Mouse (Mus musculus): ENCODE results near the gene Dph1. TPM values are rescaled to one million over a fixed set of nuclear protein-coding genes. Genes with fewer than 3 reads are reported as not detected.

Gene Dph1
- total RNA-seq, 2 experiments from 2014 or later: 1.1 TPM; not detected in 1

DNA sequence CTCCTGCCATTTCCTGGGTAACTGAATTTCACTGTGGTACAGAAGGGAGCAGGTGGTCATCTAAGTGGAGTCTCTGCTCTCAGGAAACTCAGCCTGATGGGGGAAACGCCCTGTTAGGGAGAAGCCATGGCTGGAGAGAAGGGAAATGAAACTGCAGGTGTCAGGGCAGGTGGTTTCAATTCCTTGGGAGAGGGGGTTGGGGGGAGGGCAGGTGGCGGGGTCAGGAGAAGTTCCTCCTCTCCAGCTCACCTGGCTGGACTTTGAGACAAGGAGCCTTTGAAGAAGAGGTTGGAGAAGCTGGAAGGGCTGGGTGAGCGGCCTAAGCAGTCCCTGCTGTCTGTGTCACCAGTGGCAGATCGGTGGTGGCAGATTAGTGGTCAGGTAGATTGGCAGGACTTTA lies 15.3 kb upstream of the Dph1 start:
- no peak for ATAC-seq (replicated peaks; ENCODE audit: low FRiP score, poor library complexity, severe bottlenecking)

GRCm38 (mm10) chr11:75204472-75204871 lies 13.4 kb upstream of the Dph1 start:
- no peak for ATAC-seq (replicated peaks; ENCODE audit: low FRiP score, poor library complexity, severe bottlenecking)

GRCm38 (mm10) chr11:75203926-75204325 lies 12.9 kb upstream of the Dph1 start:
- ATAC-seq (replicated peaks; ENCODE audit: low FRiP score, poor library complexity, severe bottlenecking): no peak

DNA sequence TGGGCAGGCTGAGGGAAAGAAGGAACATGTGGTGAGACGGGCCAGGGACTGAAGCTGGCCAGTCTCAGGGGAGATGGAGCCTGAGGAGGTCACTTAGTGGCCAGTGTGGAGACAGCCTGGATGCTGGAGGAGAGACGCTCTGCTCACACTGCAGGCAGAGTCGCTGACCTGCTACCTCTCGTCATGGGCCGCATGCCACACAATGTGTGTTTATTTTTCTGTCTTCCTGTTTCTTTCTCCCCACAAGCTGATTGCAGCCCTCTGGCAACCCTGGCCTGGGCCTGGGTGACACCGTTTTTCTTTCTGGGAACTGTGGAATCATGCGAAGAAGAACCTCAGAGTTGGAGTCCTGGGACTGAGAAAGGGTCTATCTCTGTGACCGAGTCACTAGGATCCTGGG lies 10.7 kb upstream of the Dph1 start:
- no peak for ATAC-seq (replicated peaks; ENCODE audit: low FRiP score, poor library complexity, severe bottlenecking)

DNA sequence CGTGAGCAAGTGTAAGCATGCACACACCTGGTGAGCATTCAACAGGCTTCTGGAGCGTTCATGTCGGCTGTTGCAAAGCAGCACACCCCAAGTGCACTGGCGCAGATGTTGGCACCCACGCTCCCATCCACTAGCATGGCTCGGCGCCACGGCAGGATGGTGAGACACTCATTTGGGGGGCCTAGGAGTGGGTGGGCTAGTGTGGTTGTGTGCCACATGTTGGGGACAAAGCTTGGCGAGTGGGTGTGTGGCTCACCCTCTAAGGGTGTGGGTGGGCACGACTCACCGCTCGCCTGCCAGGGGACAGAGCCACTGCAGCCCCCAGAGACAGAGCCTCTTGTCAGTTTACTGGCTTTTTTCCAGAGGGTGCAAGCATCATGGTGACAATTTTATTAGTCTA lies 9.9 kb upstream of the Dph1 start:
- no peak for ATAC-seq (replicated peaks; ENCODE audit: low FRiP score, poor library complexity, severe bottlenecking)

GRCm38 (mm10) chr11:75199951-75200350 lies 8.9 kb upstream of the Dph1 start:
- ATAC-seq (replicated peaks; ENCODE audit: low FRiP score, poor library complexity, severe bottlenecking): no peak

- no peak for ATAC-seq (replicated peaks; ENCODE audit: low FRiP score, poor library complexity, severe bottlenecking)
These were observed 7.8 kb upstream of the Dph1 start for GRCm38 (mm10) chr11:75198792-75199191.

DNA sequence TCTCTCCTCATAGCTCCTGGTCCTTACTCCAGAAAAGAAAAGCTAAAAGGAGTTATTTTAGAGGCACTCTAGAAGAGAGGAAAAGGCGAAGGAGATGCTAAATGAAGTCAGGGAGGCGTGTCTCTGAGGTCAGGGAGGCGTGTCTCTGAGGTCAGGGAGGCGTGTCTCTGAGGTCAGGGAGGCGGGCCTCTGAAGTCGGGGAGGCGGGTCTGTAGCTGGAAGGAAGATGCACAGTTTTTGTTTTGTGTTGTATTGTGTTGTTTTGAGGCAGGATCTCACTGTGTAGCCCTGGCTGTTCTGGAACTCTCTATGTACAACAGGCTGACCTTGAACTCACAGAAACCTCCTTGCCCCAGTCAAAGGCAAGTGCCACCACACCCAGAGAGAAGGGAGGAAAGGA lies 6.9 kb upstream of the Dph1 start:
- no peak for ATAC-seq (replicated peaks; ENCODE audit: low FRiP score, poor library complexity, severe bottlenecking)

DNA sequence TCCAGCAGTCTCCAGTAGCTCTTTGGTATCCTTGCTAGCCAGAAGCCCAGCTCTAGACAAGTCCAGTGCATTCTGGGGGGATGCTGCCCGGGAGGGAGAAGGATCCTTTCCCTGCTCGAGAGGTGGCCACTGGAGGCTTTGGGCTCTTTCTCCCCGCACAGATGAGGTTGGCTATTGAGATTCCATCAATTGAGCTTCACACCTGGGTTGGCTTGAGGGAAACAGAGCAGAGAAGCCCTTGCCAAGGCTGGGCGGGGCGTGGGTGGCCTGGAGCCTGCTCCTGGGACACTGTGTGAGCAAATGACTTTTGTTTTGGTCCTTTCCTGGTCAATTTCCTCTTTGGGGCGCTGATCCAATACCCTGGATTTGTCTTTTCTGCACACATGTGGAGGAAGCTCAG lies 5.1 kb upstream of the Dph1 start:
- no peak for ATAC-seq (replicated peaks; ENCODE audit: low FRiP score, poor library complexity, severe bottlenecking)

DNA sequence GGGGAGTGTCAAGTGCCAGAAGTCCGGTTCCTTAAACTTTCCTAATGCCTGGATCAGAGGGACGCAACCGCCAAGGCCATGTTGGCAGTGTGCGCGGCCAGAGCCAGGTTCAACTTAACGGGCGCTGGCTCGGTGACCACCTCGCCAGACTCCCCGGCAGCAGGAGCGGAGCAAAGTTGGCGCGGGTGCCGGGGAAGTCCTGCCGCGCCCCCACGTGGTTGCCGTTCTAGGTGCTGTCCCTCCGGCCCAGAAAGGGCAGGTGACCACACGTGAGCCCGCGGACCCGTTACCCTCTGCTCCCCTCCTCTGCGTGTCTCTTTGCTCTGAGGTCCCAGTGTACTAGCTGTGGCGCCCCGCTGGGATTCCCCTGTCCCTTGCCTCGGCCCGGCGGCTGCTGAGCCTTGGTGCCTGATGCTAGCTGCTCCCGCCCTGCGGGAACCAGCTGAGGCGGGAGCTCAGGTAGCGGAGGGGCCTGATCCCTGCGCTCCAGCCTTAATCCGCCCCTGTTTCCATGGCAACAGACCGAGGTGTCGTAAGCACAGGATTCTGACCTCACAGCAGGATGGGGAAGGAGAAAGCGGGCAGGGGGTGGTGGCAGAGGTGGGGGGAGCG lies 3.9 kb upstream of the Dph1 start:
- ATAC-seq (replicated peaks; ENCODE audit: low FRiP score, poor library complexity, severe bottlenecking): no peak

DNA sequence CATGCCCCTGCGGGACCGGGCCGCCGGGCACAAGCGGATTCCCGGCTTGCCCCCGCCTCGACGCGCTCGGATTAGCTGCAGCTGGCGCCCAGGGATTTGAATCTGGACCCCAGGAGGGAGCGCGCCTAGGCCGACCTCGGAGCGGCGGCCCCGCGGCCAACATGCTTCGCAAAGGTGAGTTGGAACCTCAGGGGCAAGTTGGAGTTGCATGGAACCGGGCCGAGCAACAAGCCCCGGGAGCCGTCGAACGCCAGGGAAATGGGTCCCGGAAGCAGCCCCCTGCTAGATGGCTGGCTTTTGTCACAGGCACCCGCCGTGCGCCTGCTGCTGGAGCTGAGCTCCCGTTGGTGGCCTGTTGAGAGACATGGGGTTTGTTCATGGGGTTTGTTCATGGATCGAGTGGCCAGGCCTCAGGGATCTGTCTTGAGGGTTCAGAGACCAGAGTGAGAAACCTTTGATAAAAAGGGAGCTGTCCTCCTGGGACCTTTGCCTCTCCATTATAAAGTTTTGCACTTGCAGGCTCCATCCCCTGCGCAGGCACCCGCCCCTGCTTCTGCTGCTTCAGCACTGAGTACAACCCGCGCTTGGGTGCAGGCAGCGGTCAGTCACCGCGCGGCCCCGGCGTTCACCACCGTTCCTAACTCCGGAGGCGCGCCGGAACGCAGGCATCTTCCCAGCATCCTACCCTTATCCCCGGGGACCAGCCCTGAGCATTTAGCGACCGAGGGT lies 3.2 kb upstream of the Dph1 start:
- ATAC-seq (replicated peaks; ENCODE audit: low FRiP score, poor library complexity, severe bottlenecking): no peak

GRCm38 (mm10) chr11:75193256-75194071 lies 2.4 kb upstream of the Dph1 start, which contains the start of gene Rtn4rl1:
TSS of gene Rtn4rl1 (plus strand) at chr11:75193783.
- no peak for ATAC-seq (replicated peaks; ENCODE audit: low FRiP score, poor library complexity, severe bottlenecking)

DNA sequence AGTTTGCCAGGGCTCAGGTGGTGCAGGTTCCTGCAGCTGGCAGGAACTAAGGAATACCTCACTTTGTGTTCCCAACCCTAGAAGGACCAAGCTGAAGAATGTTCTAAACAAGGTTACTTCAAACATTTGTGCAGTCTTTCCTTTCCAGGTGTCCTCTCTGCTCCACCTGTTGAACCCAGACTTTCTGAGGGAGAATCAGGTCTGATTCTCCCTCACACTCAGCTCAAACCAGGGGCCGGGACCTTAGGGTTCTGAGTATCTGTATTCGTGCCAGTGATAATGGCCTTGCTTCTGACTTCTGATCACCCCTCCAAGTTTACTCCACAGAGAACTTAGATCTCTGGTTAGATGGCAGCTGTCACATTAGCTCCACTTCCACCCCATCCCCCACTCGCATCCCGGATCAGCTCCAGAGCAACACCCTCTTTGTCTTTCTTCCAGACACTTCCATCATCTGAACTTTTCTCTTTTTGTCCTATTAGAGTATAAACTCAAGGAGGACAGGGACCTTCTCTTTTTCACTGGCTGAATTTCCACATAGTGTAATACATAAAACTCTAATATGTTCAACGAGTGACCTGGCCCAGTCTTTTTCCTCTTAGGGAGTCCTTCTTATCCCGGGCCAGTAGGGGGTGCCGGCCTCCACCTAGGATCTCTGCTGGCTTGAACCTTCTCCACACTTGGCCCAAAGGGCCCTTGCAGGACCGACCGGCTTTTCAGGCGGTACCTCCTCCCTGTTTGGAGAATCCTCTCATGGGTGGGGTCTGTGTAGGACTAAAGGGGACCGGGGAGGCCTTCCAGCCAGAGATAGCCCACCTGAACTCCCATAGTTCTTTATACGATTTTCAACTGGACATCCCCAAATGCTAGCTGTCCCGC lies 1.5 kb upstream of the Dph1 start:
- ATAC-seq (replicated peaks; ENCODE audit: low FRiP score, poor library complexity, severe bottlenecking): no peak

DNA sequence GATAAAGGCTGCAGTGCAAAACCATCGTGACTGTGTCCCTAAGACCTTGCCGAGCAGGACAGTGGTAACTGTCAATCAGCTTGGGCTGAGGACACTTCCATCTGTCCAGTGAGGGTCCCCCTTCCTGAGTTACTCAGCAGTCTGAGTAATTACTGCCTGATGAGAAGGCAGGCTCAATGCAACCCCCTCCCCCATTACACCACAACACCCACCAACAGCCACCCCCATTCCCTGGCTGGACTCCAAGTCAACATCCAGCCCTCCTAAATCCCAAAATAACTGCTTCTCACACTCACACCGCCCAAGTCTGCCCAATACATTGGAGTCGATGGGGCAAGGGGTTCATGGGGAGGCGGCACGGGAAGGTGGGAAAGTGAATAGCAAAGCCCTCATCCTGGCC lies 800 bp upstream of the Dph1 start:
- no peak for ATAC-seq (replicated peaks; ENCODE audit: low FRiP score, poor library complexity, severe bottlenecking)

- peak; percentile 88 for ATAC-seq (replicated peaks; ENCODE audit: low FRiP score, poor library complexity, severe bottlenecking)
These were observed 693 bp downstream of the Dph1 start for GRCm38 (mm10) chr11:75190371-75190724.

- ATAC-seq (replicated peaks; ENCODE audit: low FRiP score, poor library complexity, severe bottlenecking): peak; percentile 46
These were observed 1.2 kb downstream of the Dph1 start for GRCm38 (mm10) chr11:75189713-75190370.

DNA sequence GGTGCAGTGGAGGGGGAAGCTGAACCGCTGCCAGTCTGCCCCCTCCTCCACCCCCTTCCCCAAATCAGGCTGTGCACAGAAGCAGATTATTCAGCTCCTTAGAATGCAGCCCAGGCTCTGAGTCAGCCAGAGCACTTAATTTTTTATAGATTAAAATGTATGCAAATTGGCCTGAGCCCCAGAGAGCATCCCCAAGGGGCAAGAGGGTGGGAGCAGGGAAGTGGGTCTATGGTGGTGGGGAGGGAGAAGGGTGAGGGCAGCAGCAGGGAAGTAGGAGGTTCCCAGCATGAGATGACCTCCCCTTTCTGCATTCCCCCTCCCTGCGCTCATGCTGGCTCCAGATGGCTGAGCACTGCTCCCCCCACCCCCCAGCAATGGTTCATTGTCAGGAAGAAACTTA lies 6.1 kb downstream of the Dph1 start:
- ATAC-seq (replicated peaks; ENCODE audit: low FRiP score, poor library complexity, severe bottlenecking): no peak

DNA sequence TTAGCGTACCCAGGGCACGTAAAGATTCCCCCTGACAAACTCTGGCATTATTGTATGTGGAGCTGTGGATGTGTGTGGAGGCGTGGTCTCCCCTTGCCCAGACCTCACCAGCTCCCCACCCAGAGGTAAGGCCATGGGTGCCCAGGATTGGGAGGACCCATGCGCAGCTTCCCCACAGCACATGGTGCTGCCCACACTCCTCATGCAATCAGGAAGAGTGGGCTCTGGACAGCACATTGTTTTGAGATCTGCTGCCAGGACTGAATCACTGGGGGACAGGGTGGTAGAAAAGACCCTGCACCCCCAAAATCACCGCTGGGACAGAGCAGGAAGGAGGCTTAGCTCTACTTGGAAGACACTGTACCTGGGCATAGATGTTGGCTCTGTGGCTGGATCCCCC lies 6.5 kb downstream of the Dph1 start:
- ATAC-seq (replicated peaks; ENCODE audit: low FRiP score, poor library complexity, severe bottlenecking): no peak

- ATAC-seq (replicated peaks; ENCODE audit: low FRiP score, poor library complexity, severe bottlenecking): no peak
These were observed 7.0 kb downstream of the Dph1 start for GRCm38 (mm10) chr11:75183917-75184570.

All from erythroid progenitor cell, adult 5-6 weeks (primary cell).